Mouse (Mus musculus) kidney, adult 9 months (tissue): ENCODE measurements around the gene Mvd.

Experiments used
- DNase-seq: peaks from one replicate; pipeline ENCODE4 v3.0.0; 2022

Mvd gene

GRCm38 (mm10) chr8:122443262-122444006 lies at the start of gene Mvd:
TSS of gene Mvd (minus strand) at chr8:122443422.
- peak; percentile 100 for DNase-seq

GRCm38 (mm10) chr8:122488387-122488786 lies 45.2 kb upstream of the Mvd start:
- DNase-seq: no peak

- no peak for DNase-seq
Observed at GRCm38 (mm10) chr8:122484831-122485230, 41.6 kb upstream of the Mvd start.

GRCm38 (mm10) chr8:122483877-122484276 lies 40.7 kb upstream of the Mvd start:
- DNase-seq: no peak

- no peak for DNase-seq
Observed at GRCm38 (mm10) chr8:122482448-122482847, 39.2 kb upstream of the Mvd start.

- DNase-seq: peak; percentile 87
Observed at GRCm38 (mm10) chr8:122475580-122476320, 32.5 kb upstream of the Mvd start, which contains the start of the genes Rnf166 and Ctu2. TSS of gene Rnf166 (minus strand) at chr8:122476064. TSS of gene Ctu2 (plus strand) at chr8:122476143.

GRCm38 (mm10) chr8:122474951-122475560 lies 31.8 kb upstream of the Mvd start:
- DNase-seq: peak; percentile 44

- DNase-seq: no peak
Observed at GRCm38 (mm10) chr8:122473911-122474421, 30.7 kb upstream of the Mvd start.

GRCm38 (mm10) chr8:122470691-122471090 lies 27.5 kb upstream of the Mvd start:
- DNase-seq: no peak

GRCm38 (mm10) chr8:122469965-122470364 lies 26.7 kb upstream of the Mvd start:
- DNase-seq: no peak

GRCm38 (mm10) chr8:122469407-122469806 lies 26.2 kb upstream of the Mvd start:
- peak; percentile 47 for DNase-seq

GRCm38 (mm10) chr8:122467816-122468215 lies 24.6 kb upstream of the Mvd start:
- DNase-seq: no peak

GRCm38 (mm10) chr8:122464985-122465384 lies 21.8 kb upstream of the Mvd start:
- DNase-seq: no peak

GRCm38 (mm10) chr8:122463651-122464640 lies 20.7 kb upstream of the Mvd start:
- DNase-seq: no peak

GRCm38 (mm10) chr8:122462510-122462909 lies 19.3 kb upstream of the Mvd start:
- no peak for DNase-seq

GRCm38 (mm10) chr8:122461473-122462148 lies 18.4 kb upstream of the Mvd start:
- DNase-seq: no peak

- peak; percentile 86 for DNase-seq
Observed at GRCm38 (mm10) chr8:122460524-122461472, 17.6 kb upstream of the Mvd start, which contains the start of gene Snai3. TSS of gene Snai3 (minus strand) at chr8:122460733.

GRCm38 (mm10) chr8:122459990-122460389 lies 16.8 kb upstream of the Mvd start:
- DNase-seq: no peak

- DNase-seq: no peak
Observed at GRCm38 (mm10) chr8:122459218-122459900, 16.1 kb upstream of the Mvd start.

GRCm38 (mm10) chr8:122457171-122457570 lies 13.9 kb upstream of the Mvd start:
- DNase-seq: no peak
